Mouse (Mus musculus) embryonic facial prominence, embryonic 13.5 days (tissue): ENCODE results near the gene Stard3nl. TPM values are rescaled to one million over a fixed set of nuclear protein-coding genes. Genes with fewer than 3 reads are reported as not detected.
A peak's percentile ranks its signal among the peaks of the same experiment; 100 is the strongest.

Experiments
- ATAC-seq: fragments of 200-750 bp; cut with Nextera tagmentation; 2 replicates; pipeline ENCODE4 v1.8.0; 2017; ENCODE audit warnings: low read depth; ENCODE audit not compliant: insufficient number of reproducible peaks, insufficient read depth, low FRiP score, low TSS enrichment
- H3K27ac ChIP-seq: fragments of 300-500 bp; sonication (generic); 2 replicates; pipeline ENCODE4 v1.5.1; 2015; ENCODE audit warnings: moderate library complexity, mild to moderate bottlenecking, inconsistent platforms
- H3K27me3 ChIP-seq: fragments of 300-500 bp; sonication (generic); 2 replicates; pipeline ENCODE4 v1.6.1; 2015; ENCODE audit warnings: mild to moderate bottlenecking, inconsistent platforms
- H3K36me3 ChIP-seq: fragments of 300-500 bp; sonication (generic); 2 replicates; pipeline ENCODE4 v1.6.1; 2015; ENCODE audit warnings: mild to moderate bottlenecking, inconsistent platforms
- H3K4me1 ChIP-seq: fragments of 300-500 bp; sonication (generic); 2 replicates; pipeline ENCODE4 v1.6.1; 2015; ENCODE audit warnings: inconsistent platforms
- H3K4me2 ChIP-seq: fragments of 300-500 bp; sonication (generic); 2 replicates; pipeline ENCODE4 v1.6.1; 2015; ENCODE audit warnings: moderate library complexity, mild to moderate bottlenecking, inconsistent platforms
- H3K4me3 ChIP-seq: fragments of 300-500 bp; sonication (generic); 2 replicates; pipeline ENCODE4 v1.5.1; 2015; ENCODE audit warnings: mild to moderate bottlenecking, inconsistent platforms
- H3K9ac ChIP-seq: fragments of 300-500 bp; sonication (generic); 2 replicates; pipeline ENCODE4 v1.6.1; 2015; ENCODE audit warnings: mild to moderate bottlenecking, inconsistent platforms
- H3K9me3 ChIP-seq: fragments of 300-500 bp; sonication (generic); 2 replicates; pipeline ENCODE4 v1.6.1; 2016; ENCODE audit warnings: inconsistent platforms
- WGBS: fragments of 180-500 bp; shearing (Covaris S2); methylation state at CpG from one replicate; pipeline ENCODE4 v1.1.7; 2015; ENCODE audit warnings: mixed read lengths; 5-methylcytosine and 5-hydroxymethylcytosine counted together
- polyA plus RNA-seq: library from polyadenylated mRNA; unstranded; fragments of >200 nt; fragmentation: Nextera tagmentation; extraction: Ambion mirVana; gene quantifications from 2 replicates; pipeline ENCODE4 v1.2.1, GENCODE M21; 2015

Stard3nl gene
- polyA plus RNA-seq, 1 experiment from 2014 or later, result 121 TPM

DNA sequence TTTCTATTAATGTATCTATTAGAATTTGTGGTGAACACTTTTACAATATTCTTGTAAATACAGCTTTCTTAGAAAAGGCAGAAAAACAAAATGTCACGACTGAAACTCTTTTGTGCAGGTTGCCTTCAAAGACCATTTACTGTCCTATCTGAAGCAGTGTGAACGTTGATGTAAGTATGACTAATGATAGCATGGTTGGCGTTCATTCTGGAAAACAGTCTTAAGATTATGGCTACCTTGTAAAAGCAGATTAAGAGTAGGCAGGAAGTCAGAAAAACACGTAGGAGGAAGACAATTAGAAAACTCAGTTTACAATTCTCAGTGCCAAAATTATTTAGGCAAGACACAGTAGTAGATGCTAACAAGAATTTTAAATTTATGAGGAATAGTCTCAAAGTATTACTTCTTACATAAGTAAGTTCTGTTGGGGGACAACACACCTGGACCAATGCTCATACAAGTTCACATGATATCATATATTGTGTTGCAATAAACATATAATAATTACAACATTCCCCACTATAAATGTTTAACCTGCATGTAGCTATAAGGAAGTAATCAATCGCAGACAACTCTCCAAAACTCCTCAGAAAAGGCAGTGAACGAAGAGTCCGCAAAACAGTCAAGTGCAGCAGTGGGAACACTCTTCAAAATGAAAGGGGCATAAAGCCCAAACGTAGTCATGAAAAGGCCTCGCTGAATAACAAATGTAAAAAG, 14.3 kb downstream of the Stard3nl start:
- Histone ChIP-seq H3K4me3 (no peak overlapping the region), H3K9ac (no peak overlapping the region), H3K9me3 (no peaks in the 10 kb centered on the region), H3K27me3 (no peaks in the 10 kb centered on the region), H3K4me1 (peaks cover 8% of the 10 kb centered on the region), H3K4me2 (no peak overlapping the region), H3K36me3 (0 out of 2 replicates have a peak, but pooled peaks cover 3% of the 10 kb centered on the region), H3K27ac (no peak overlapping the region)
- ATAC-seq, result no peak
- WGBS, result 87% methylated on average over 9 of the region's 9 CpGs

DNA sequence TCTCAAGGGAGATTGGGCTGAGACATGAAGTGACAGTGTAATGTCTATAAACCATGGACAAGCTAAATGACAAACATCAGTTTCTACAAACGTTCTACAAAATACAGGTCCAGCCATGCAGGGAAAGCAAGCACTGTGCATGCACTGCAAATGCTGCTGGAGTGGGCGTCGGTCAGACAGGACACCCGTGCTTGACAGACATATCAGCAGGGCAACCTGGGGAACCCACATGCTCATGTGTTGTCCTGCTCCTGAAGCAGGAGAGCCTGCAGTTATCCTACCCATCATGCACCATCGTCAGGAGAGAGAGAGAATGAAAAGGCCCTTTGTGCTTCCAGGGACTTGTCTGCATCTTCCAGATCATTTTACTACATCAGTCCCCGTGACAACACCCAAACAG, 16.3 kb downstream of the Stard3nl start:
- Histone ChIP-seq H3K9ac (no peak overlapping the region), H3K4me3 (no peak overlapping the region), H3K36me3 (peaks cover 11% of the 10 kb centered on the region; the same call in 1 of the 2 replicates), H3K27ac (no peak overlapping the region), H3K9me3 (no peaks in the 10 kb centered on the region), H3K4me2 (no peak overlapping the region), H3K4me1 (peaks cover 5% of the 10 kb centered on the region), H3K27me3 (no peaks in the 10 kb centered on the region)
- WGBS, result 62% methylated on average over 6 of the region's 6 CpGs
- ATAC-seq, result no peak

DNA sequence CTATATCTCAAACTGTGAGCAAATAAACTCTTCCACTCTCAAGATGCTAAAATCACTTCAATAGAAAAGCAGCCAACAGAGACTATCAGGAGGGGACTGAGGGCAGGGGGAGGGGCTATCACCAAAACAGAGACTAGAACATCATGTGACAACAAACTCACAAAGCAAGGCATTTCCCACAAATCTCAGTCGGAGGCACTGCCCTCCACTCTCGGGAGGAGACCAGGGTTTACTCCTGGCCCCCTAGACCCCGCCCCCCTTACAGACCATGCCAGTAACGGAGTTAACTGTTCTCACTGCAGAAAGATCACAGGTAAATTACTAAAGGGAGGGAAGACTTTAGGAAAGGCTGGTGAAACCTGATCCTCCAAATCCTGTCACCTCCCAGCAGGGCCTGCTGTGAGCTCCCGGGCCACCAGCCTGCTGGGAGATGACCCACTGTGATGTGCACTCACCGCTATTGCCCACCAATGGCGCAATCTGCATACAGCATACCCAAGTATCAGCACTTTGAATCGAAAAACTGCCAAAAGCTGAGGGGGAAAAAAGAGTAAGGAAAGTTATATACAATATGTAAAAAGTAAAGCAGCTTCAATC, 23.4 kb downstream of the Stard3nl start:
- Histone ChIP-seq H3K27me3 (no peaks in the 10 kb centered on the region), H3K27ac (no peak overlapping the region), H3K4me1 (peaks cover 14% of the 10 kb centered on the region), H3K4me3 (no peak overlapping the region), H3K9me3 (no peaks in the 10 kb centered on the region), H3K9ac (no peak overlapping the region), H3K36me3 (peaks cover 58% of the 10 kb centered on the region), H3K4me2 (no peak overlapping the region)
- no peak for ATAC-seq
- 23% methylated on average over 8 of the region's 8 CpGs for WGBS

DNA sequence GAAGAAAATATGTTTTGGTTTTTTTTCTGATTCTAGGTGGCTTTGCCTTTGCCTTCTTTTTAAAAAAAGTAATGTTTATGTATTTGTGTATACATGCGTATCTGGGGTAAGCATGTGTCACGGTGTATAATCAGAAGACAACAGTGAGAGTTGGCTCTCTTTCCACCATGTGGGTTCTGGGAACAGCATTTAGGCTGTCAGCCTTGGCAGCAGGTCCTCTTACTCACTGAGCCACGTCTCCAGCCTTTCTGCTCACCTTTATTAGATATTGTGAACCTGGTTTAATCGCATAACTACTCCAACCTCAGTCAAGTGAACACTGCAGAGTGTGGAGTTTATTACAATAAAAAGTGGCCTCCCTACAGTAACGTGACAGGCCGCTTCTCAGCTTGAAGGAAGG, 26.8 kb downstream of the Stard3nl start:
- peaks cover 7% of the 10 kb centered on the region for H3K4me1 ChIP-seq
- H3K9ac ChIP-seq, result no peak overlapping the region
- peaks cover 64% of the 10 kb centered on the region for H3K36me3 ChIP-seq
- no peak overlapping the region for H3K4me2 ChIP-seq
- peak overlapping the region; percentile 62; the same call in 1 of the 2 replicates for H3K27ac ChIP-seq
- no peaks in the 10 kb centered on the region for H3K9me3 ChIP-seq
- H3K27me3 ChIP-seq, result no peaks in the 10 kb centered on the region
- ATAC-seq, result no peak
- H3K4me3 ChIP-seq, result no peak overlapping the region
- 88% methylated on average over 6 of the region's 6 CpGs for WGBS

DNA sequence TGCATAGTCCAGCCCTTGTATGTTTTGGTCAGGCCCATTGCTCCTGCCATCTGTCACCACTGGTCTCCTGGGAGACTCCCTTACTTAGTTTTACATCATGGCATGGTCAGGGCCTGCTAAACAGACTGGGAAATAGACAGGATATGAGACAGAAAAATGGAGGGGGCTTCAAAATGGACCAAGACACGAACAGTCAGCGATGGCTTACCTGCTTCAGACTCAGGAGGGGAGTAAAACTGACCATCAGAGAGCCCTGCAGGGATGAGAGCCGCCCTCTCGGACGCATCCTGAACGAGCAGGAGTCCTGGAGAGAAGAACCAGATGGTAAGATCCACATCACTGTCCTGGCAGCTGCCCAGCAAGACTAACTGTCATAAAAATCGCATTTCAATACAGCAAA, 28.1 kb downstream of the Stard3nl start:
- Histone ChIP-seq H3K9me3 (no peaks in the 10 kb centered on the region), H3K27ac (no peak overlapping the region), H3K27me3 (no peaks in the 10 kb centered on the region), H3K9ac (no peak overlapping the region), H3K4me2 (no peak overlapping the region), H3K4me1 (peaks cover 5% of the 10 kb centered on the region), H3K36me3 (peaks cover 61% of the 10 kb centered on the region), H3K4me3 (no peak overlapping the region)
- 86% methylated on average over 7 of the region's 7 CpGs for WGBS
- no peak for ATAC-seq

- H3K4me3 ChIP-seq, result no peak overlapping the region
- WGBS, result 77% methylated on average over 2 of the region's 2 CpGs
- no peak overlapping the region for H3K4me2 ChIP-seq
- ATAC-seq, result no peak
- no peak overlapping the region for H3K9ac ChIP-seq
- no peaks in the 10 kb centered on the region for H3K27me3 ChIP-seq
- no peak overlapping the region for H3K27ac ChIP-seq
- H3K36me3 ChIP-seq, result peaks cover 55% of the 10 kb centered on the region
- H3K4me1 ChIP-seq, result peaks cover 5% of the 10 kb centered on the region
- no peaks in the 10 kb centered on the region for H3K9me3 ChIP-seq
These were observed 28.7 kb downstream of the Stard3nl start for GRCm38 (mm10) chr13:19366866-19367265.

DNA sequence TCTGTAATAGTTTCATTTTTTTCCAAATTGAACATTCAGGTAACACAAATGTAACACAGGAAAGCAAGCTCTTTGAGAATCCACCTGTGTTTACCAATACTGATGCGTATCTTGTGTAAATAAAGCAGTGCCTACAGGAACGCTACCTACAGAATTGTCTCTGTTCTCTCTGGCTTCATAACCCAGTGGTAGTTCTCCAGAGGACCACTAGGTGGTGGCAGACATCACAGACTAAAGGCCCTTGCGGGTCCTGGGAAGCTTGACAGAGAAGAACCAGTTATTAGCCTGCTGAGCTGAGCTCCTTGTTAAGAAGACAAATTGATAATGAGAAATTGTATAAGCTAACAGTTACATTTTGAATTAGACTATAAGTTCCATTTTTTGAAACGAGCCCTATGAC, 30.0 kb downstream of the Stard3nl start:
- no peak overlapping the region for H3K9ac ChIP-seq
- no peak for ATAC-seq
- no peak overlapping the region for H3K4me3 ChIP-seq
- H3K9me3 ChIP-seq, result no peaks in the 10 kb centered on the region
- no peak overlapping the region for H3K4me2 ChIP-seq
- H3K4me1 ChIP-seq, result peaks cover 5% of the 10 kb centered on the region
- WGBS, result 36% methylated on average over 4 of the region's 4 CpGs
- H3K36me3 ChIP-seq, result peaks cover 46% of the 10 kb centered on the region
- no peaks in the 10 kb centered on the region for H3K27me3 ChIP-seq
- H3K27ac ChIP-seq, result no peak overlapping the region

GRCm38 (mm10) chr13:19364245-19364772, 31.3 kb downstream of the Stard3nl start:
- Histone ChIP-seq H3K4me3 (no peak overlapping the region), H3K9ac (no peak overlapping the region), H3K27ac (no peak overlapping the region), H3K27me3 (no peaks in the 10 kb centered on the region), H3K4me2 (no peak overlapping the region), H3K4me1 (peaks cover under 1% of the 10 kb centered on the region; the same call in 1 of the 2 replicates), H3K9me3 (no peaks in the 10 kb centered on the region), H3K36me3 (peaks cover 37% of the 10 kb centered on the region)
- 77% methylated on average over 11 of the region's 11 CpGs for WGBS
- no peak for ATAC-seq

DNA sequence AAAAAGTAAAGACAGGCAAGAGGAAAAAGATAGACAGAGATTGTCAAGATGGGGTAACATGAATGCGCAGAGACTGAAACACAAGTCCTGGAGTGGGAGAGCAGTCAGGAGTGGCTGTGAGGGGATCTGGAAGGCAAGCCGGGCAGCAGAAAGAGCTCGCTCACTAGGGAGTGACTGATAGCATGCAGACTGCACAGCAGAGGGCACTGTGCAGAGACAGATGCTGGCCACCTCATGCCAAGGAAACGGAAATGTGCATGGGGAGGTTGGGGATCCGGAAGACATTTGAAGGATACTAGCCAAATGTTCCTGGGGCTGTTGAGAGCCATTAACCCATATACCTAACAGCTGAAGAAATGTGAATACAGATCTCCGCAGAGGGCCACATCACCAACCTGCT, 33.2 kb downstream of the Stard3nl start:
- no peaks in the 10 kb centered on the region for H3K27me3 ChIP-seq
- no peak overlapping the region for H3K27ac ChIP-seq
- H3K4me2 ChIP-seq, result no peak overlapping the region
- H3K4me1 ChIP-seq, result no peaks in the 10 kb centered on the region
- ATAC-seq, result no peak
- H3K9ac ChIP-seq, result no peak overlapping the region
- peaks cover 41% of the 10 kb centered on the region for H3K36me3 ChIP-seq
- H3K9me3 ChIP-seq, result no peaks in the 10 kb centered on the region
- 67% methylated on average over 6 of the region's 6 CpGs for WGBS
- H3K4me3 ChIP-seq, result no peak overlapping the region

DNA sequence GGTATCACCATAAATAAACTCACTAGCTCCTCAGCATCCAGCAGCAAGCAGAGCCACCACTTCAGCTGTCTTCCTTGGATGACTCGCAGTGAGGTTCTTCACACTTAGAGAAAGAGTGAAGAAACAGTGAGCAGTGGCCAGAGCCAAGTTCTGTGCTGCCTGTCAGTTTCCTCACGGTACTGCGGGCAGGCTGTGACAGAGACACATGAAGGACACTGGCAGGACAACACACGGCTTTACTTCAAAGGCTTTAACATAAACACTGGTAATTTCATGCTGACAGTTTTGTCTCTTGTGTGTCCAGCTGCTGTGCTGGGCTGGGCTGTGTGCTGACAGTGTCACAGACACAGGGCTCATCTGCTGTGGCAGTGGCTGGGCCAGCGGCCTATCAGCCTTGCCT, 37.6 kb downstream of the Stard3nl start:
- no peak overlapping the region for H3K4me3 ChIP-seq
- no peaks in the 10 kb centered on the region for H3K9me3 ChIP-seq
- H3K9ac ChIP-seq, result no peak overlapping the region
- peaks cover 39% of the 10 kb centered on the region for H3K36me3 ChIP-seq
- H3K4me2 ChIP-seq, result no peak overlapping the region
- 86% methylated on average over 5 of the region's 5 CpGs for WGBS
- H3K27ac ChIP-seq, result no peak overlapping the region
- H3K27me3 ChIP-seq, result no peaks in the 10 kb centered on the region
- ATAC-seq, result no peak
- H3K4me1 ChIP-seq, result no peaks in the 10 kb centered on the region

GRCm38 (mm10) chr13:19357301-19357700, 38.3 kb downstream of the Stard3nl start:
- Histone ChIP-seq H3K36me3 (peaks cover 39% of the 10 kb centered on the region), H3K9ac (no peak overlapping the region), H3K9me3 (no peaks in the 10 kb centered on the region), H3K4me2 (no peak overlapping the region), H3K4me3 (no peak overlapping the region), H3K27ac (no peak overlapping the region), H3K27me3 (no peaks in the 10 kb centered on the region), H3K4me1 (no peaks in the 10 kb centered on the region)
- 83% methylated on average over 7 of the region's 7 CpGs for WGBS
- ATAC-seq, result no peak

DNA sequence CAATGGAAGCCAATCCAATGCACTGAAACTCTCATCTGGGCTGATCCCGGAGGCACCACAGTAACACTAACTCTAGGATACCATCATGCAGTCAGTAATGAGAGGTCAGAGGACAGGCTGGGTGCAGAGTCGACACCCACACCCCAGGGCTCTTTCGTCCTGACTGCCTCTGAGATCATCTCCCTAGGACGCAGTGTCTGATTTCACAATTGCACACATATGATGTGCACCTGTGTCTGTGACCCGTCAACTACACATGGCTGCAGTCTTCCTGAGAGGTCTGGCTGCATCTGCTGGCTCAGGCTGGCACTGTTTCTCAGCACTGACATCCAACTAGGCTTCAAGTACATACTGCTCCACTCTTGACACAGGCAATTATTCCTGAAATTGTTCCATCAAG, 38.9 kb downstream of the Stard3nl start:
- Histone ChIP-seq H3K36me3 (peaks cover 39% of the 10 kb centered on the region), H3K27ac (no peak overlapping the region), H3K4me1 (no peaks in the 10 kb centered on the region), H3K27me3 (no peaks in the 10 kb centered on the region), H3K9ac (no peak overlapping the region), H3K4me3 (no peak overlapping the region), H3K9me3 (no peaks in the 10 kb centered on the region), H3K4me2 (no peak overlapping the region)
- no peak for ATAC-seq
- WGBS, result 70% methylated on average over 5 of the region's 5 CpGs
